Comparison of ENCODE assay signal across 24 mouse cellular contexts in genomic region chr9:104021026-104021425, GRCm38 (mm10). TPM values are rescaled to one million over a fixed set of nuclear protein-coding genes. Genes with fewer than 3 reads are reported as not detected.
A peak's percentile ranks its signal among the peaks of the same experiment; 100 is the strongest.
DNase-seq lines count a peak whose midpoint lies in the region; ATAC-seq and TF ChIP-seq lines count a peak whose summit lies in the region.
"Had no signal": no experiment of that assay in that cellular context is flagged by ENCODE, and none has a peak within 500 bp of the region (broad histone marks: within the 10 kb centered on the region; RNA-seq: fewer than 3 reads in every experiment).

No protein-coding gene starts in this region.

- H3K9ac ChIP-seq in kidney, embryonic 15.5 days, result no peak overlapping the region

- TF ChIP-seq POLR2A in kidney, adult 2 months (IDR thresholded peaks at IDR 0.05; ENCODE audit: low read depth, low read length), result no peak

- peaks cover 69% of the 10 kb centered on the region for H3K36me3 ChIP-seq in heart, embryonic 10.5 days
- peaks cover 3% of the 10 kb centered on the region; the same call in 1 of the 2 replicates for H3K36me3 ChIP-seq in kidney, adult 2 months (ENCODE audit: control insufficient read depth, insufficient read depth, low read length)
- H3K36me3 ChIP-seq in kidney, embryonic 15.5 days, result peaks cover 86% of the 10 kb centered on the region
- H3K36me3 ChIP-seq: G1E had no signal

- no peak overlapping the region for H3K4me3 ChIP-seq in heart, embryonic 10.5 days
- no peak overlapping the region for H3K4me3 ChIP-seq in kidney, adult 2 months (ENCODE audit: insufficient read depth, low read depth, low read length)
- no peak overlapping the region for H3K4me3 ChIP-seq in kidney, embryonic 15.5 days (replicated peaks)

- H3K4me2 ChIP-seq in kidney, embryonic 15.5 days, result no peak overlapping the region

- no peak for TF ChIP-seq CTCF in kidney, adult 2 months (conservative IDR thresholded peaks at IDR 0.05; ENCODE audit: insufficient read depth, insufficient read length, low read depth, low read length)

- ATAC-seq in kidney, embryonic 15.5 days (replicated peaks; ENCODE audit: low FRiP score), result no peak
- ATAC-seq: activated CD4-positive, CD25-positive, alpha-beta regulatory T cell, adult 4 months; CD4-positive, CD25-positive, alpha-beta regulatory T cell, adult 4 months; Patski had no signal

- H3K4me1 ChIP-seq in heart, embryonic 10.5 days, result no peaks in the 10 kb centered on the region
- no peaks in the 10 kb centered on the region for H3K4me1 ChIP-seq in kidney, adult 2 months (ENCODE audit: control insufficient read depth, insufficient read depth, low read length)
- H3K4me1 ChIP-seq in kidney, embryonic 15.5 days, result no peaks in the 10 kb centered on the region

- H3K27ac ChIP-seq in heart, embryonic 10.5 days, result no peak overlapping the region
- H3K27ac ChIP-seq in kidney, adult 2 months (ENCODE audit: insufficient read depth, low read depth, low read length), result no peak overlapping the region
- no peak overlapping the region for H3K27ac ChIP-seq in kidney, embryonic 15.5 days

- H3K9me3 ChIP-seq in heart, embryonic 10.5 days, result no peaks in the 10 kb centered on the region
- no peaks in the 10 kb centered on the region for H3K9me3 ChIP-seq in kidney, embryonic 15.5 days (replicated peaks)
- H3K9me3 ChIP-seq: G1E had no signal

- peak; percentile 55 for DNase-seq in heart, adult 11 months
- no peak for DNase-seq in heart, embryonic 10.5 days (ENCODE audit: low spot score)
- peak; percentile 45 for DNase-seq in kidney, adult 2 months
- no peak for DNase-seq in kidney, adult 18-20 months
- peak; percentile 52 for DNase-seq in kidney, adult 9 months
- no peak for DNase-seq in kidney, postnatal 14 days
- peak; percentile 12 to 14 for DNase-seq in kidney, postnatal 36 days
- DNase-seq: adrenal gland, adult 2 months; adrenal gland, adult 8-10 months; adrenal gland, postnatal 10 days; adrenal gland, postnatal 14 days; adrenal gland, postnatal 25 days; adrenal gland, postnatal 36 days; B cell, adult 2 months; cerebellum, adult 11 months; cerebellum, adult 11-12 months had no signal

- 88% methylated on average over 10 of the region's 10 CpGs for WGBS in heart, embryonic 10.5 days
- 70% methylated on average over 10 of the region's 10 CpGs for WGBS in kidney, adult 2 months
- WGBS in kidney, embryonic 15.5 days, result 93% methylated on average over 10 of the region's 10 CpGs

- H3K27me3 ChIP-seq in heart, embryonic 10.5 days (ENCODE audit: insufficient read depth, poor library complexity, severe bottlenecking), result no peaks in the 10 kb centered on the region
- H3K27me3 ChIP-seq in kidney, adult 2 months (replicated peaks; ENCODE audit: control insufficient read depth, insufficient read depth, low read length), result no peaks in the 10 kb centered on the region
- H3K27me3 ChIP-seq in kidney, embryonic 15.5 days, result no peaks in the 10 kb centered on the region
- H3K27me3 ChIP-seq: CH12.LX, Patski had no signal

RNA-seq across cellular contexts. Expression of gene Nphp3, which starts 18.7 kb away (rescaled TPM):
- polyA plus RNA-seq in heart, embryonic 10.5 days (2016; fragmentation: Nextera tagmentation; extraction: Ambion mirVana), result 4.7 and 5.4 TPM in 2 replicates
- 8.4 and 17.3 TPM in 2 replicates for polyA plus RNA-seq in kidney, adult 2 months (2012; rRNA removed)
- polyA plus RNA-seq in kidney, embryonic 15.5 days (2015; fragmentation: Nextera tagmentation; extraction: Ambion mirVana), result 5.9 and 6.7 TPM in 2 replicates
- polyA plus RNA-seq: G1E had no signal

RNA-seq across cellular contexts. Expression of gene Gm28305, which starts 19.4 kb away (rescaled TPM):
- not detected in 2 replicates for polyA plus RNA-seq in heart, embryonic 10.5 days (2016; fragmentation: Nextera tagmentation; extraction: Ambion mirVana)
- polyA plus RNA-seq in kidney, adult 2 months (2012; rRNA removed), result not detected in 2 replicates
- not detected in 2 replicates for polyA plus RNA-seq in kidney, embryonic 15.5 days (2015; fragmentation: Nextera tagmentation; extraction: Ambion mirVana)
- polyA plus RNA-seq: activated CD4-positive, CD25-positive, alpha-beta regulatory T cell, adult 4 months; adrenal gland, adult 2 months; brain, embryonic 14.5 days; C2C12; G1E; Patski had no signal

RNA-seq across cellular contexts. Expression of gene Uba5, which starts 41.9 kb away (rescaled TPM):
- polyA plus RNA-seq in heart, embryonic 10.5 days (2016; fragmentation: Nextera tagmentation; extraction: Ambion mirVana), result 39.2 and 49.6 TPM in 2 replicates
- 14.9 and 19.1 TPM in 2 replicates for polyA plus RNA-seq in kidney, adult 2 months (2012; rRNA removed)
- 47.8 and 50.3 TPM in 2 replicates for polyA plus RNA-seq in kidney, embryonic 15.5 days (2015; fragmentation: Nextera tagmentation; extraction: Ambion mirVana)

RNA-seq across cellular contexts. Expression of gene Acad11, which starts 42.2 kb away (rescaled TPM):
- polyA plus RNA-seq in heart, embryonic 10.5 days (2016; fragmentation: Nextera tagmentation; extraction: Ambion mirVana), result 9.1 and 10.1 TPM in 2 replicates
- polyA plus RNA-seq in kidney, adult 2 months (2012; rRNA removed), result 132 and 141 TPM in 2 replicates
- polyA plus RNA-seq in kidney, embryonic 15.5 days (2015; fragmentation: Nextera tagmentation; extraction: Ambion mirVana), result 11.8 and 12.6 TPM in 2 replicates

Comparison
In these comparisons a context has a peak if more than half of its experiments do, and no peak if none do; other contexts are left out.
1. DNase-seq: peak in heart, adult 11 months (single experiment), kidney, adult 2 months (single experiment), kidney, adult 9 months (single experiment) and kidney, postnatal 36 days (2 of 2); none in heart, embryonic 10.5 days (single experiment), kidney, adult 18-20 months (single experiment) and kidney, postnatal 14 days (single experiment).